Mouse (Mus musculus) intestine, embryonic 15.5 days (tissue): ENCODE data around the gene Cpb2. TPM values are rescaled to one million over a fixed set of nuclear protein-coding genes. Genes with fewer than 3 reads are reported as not detected.

Experiments
- ATAC-seq: fragments of 200-750 bp; cut with Nextera tagmentation; 2 replicates; pipeline ENCODE4 v1.8.0; 2017; ENCODE audit warnings: moderate TSS enrichment, moderate library complexity
- H3K27ac ChIP-seq: fragments of 300-500 bp; sonication (generic); 2 replicates; pipeline ENCODE4 v1.5.1; 2015; ENCODE audit warnings: mild to moderate bottlenecking, inconsistent platforms
- H3K27me3 ChIP-seq: fragments of 300-500 bp; sonication (generic); replicated peaks from 2 replicates; pipeline ENCODE4 v1.6.1; 2015; ENCODE audit warnings: inconsistent platforms
- H3K36me3 ChIP-seq: fragments of 300-500 bp; sonication (generic); 2 replicates; pipeline ENCODE4 v1.6.1; 2015; ENCODE audit warnings: inconsistent platforms
- H3K4me1 ChIP-seq: fragments of 300-500 bp; sonication (generic); replicated peaks from 2 replicates; pipeline ENCODE4 v1.6.1; 2015; ENCODE audit warnings: inconsistent platforms
- H3K4me2 ChIP-seq: fragments of 300-500 bp; sonication (generic); replicated peaks from 2 replicates; pipeline ENCODE4 v1.6.1; 2015; ENCODE audit warnings: mild to moderate bottlenecking, inconsistent platforms
- H3K4me3 ChIP-seq: fragments of 300-500 bp; sonication (generic); replicated peaks from 2 replicates; pipeline ENCODE4 v1.5.1; 2015; ENCODE audit warnings: inconsistent platforms
- H3K9ac ChIP-seq: fragments of 300-500 bp; sonication (generic); 2 replicates; pipeline ENCODE4 v1.6.1; 2015; ENCODE audit warnings: inconsistent platforms
- H3K9me3 ChIP-seq: fragments of 300-500 bp; sonication (generic); 2 replicates; pipeline ENCODE4 v1.6.1; 2016; ENCODE audit warnings: inconsistent platforms
- WGBS: fragments of 180-500 bp; shearing (Covaris S2); methylation state at CpG from one replicate; pipeline ENCODE4 v1.1.7; 2015; 5-methylcytosine and 5-hydroxymethylcytosine counted together
- polyA plus RNA-seq: library from polyadenylated mRNA; unstranded; fragments of >200 nt; fragmentation: Nextera tagmentation; extraction: Ambion mirVana; gene quantifications from 2 replicates; pipeline ENCODE4 v1.2.1, GENCODE M21; 2015

Cpb2 gene
- polyA plus RNA-seq, 1 experiment from 2014 or later, result 4.0 TPM

DNA sequence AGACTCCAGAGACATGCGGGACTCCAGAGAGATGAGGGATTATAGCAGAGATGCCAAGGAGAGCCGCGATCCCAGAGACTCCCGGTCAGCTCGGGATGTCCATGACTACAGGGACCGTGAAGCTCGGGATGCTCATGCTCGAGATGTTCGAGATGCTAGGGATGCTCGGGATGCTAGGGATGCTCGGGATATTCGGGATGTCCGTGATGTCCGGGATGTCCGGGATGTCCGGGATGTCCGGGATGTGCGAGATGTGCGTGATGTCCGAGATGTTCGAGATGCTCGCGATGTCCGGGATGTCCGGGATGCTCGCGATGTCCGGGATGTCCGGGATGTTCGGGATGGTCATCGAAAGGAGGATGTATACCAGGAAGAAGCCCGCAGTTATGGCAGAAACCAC, 81.3 kb downstream of the Cpb2 start:
- Histone ChIP-seq H3K27ac (no peak overlapping the region), H3K27me3 (no peaks in the 10 kb centered on the region), H3K4me2 (no peak overlapping the region), H3K9ac (no peak overlapping the region), H3K9me3 (no peaks in the 10 kb centered on the region), H3K36me3 (peaks cover 11% of the 10 kb centered on the region), H3K4me3 (no peak overlapping the region), H3K4me1 (no peaks in the 10 kb centered on the region)
- WGBS, result 96% methylated on average over 32 of the region's 32 CpGs
- no peak for ATAC-seq

DNA sequence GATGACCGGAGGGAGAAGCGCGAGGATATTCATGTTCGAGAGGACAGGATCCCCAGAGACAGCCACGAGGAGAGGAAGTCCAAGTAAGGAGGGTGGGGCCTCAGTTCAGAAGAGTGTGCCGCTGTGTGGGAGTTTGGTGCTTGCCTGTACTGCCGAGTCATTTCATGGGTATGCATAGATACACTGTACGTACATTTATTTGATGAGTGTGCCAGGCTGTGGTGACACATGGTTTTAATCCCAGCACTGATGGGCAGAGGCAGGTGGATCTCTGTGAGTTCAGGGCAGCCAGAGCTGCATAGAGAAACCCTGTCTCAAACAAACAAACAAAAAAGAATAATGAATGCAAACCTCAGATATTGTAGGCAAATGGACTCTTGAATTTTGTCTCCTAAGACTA, 86.0 kb downstream of the Cpb2 start:
- H3K27ac ChIP-seq, result no peak overlapping the region
- H3K9ac ChIP-seq, result no peak overlapping the region
- no peak for ATAC-seq
- no peak overlapping the region for H3K4me2 ChIP-seq
- peaks cover 23% of the 10 kb centered on the region for H3K36me3 ChIP-seq
- WGBS, result 82% methylated on average over 8 of the region's 8 CpGs
- H3K4me3 ChIP-seq, result no peak overlapping the region
- H3K4me1 ChIP-seq, result no peaks in the 10 kb centered on the region
- no peaks in the 10 kb centered on the region for H3K9me3 ChIP-seq
- no peaks in the 10 kb centered on the region for H3K27me3 ChIP-seq

DNA sequence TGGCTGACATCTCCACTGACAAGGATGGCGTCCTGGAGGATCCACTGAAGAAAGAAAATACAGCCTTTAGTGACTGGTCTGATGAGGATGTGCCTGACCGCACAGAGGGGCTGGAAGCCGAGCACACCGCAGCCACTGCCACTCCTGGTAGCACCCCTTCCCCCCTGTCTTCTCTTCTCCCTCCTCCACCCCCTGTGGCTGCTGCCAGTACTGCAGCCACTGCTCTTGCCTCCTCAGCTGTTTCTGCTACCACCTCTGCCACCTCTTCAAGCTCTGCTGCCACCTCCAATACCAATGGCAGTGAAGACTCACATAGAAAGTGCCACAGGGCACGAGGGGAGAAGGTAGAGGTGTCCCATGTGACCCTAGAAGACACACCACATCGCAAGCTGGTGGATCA, 88.5 kb downstream of the Cpb2 start:
- WGBS, result 92% methylated on average over 6 of the region's 6 CpGs
- Histone ChIP-seq H3K4me1 (no peaks in the 10 kb centered on the region), H3K36me3 (peaks cover 20% of the 10 kb centered on the region)

More for the DNA sequence above, 88.5 kb downstream of the Cpb2 start:
- ATAC-seq, result no peak
- no peak overlapping the region for H3K9ac ChIP-seq
- H3K4me3 ChIP-seq, result no peak overlapping the region
- H3K9me3 ChIP-seq, result no peaks in the 10 kb centered on the region
- H3K4me2 ChIP-seq, result no peak overlapping the region
- no peak overlapping the region for H3K27ac ChIP-seq
- H3K27me3 ChIP-seq, result no peaks in the 10 kb centered on the region

Other genes with a start within 250 kb of the Cpb2 start
- gene Rubcnl, start 226.3 kb upstream of the Cpb2 start, polyA plus RNA-seq, result 0.43 and 0.55 TPM in 2 replicates
- 0.05 TPM in 1 of 2 replicates, not detected in the other for gene Lrrc63, start 111.4 kb upstream of the Cpb2 start, polyA plus RNA-seq
- gene Lcp1, start 111.2 kb upstream of the Cpb2 start, polyA plus RNA-seq, result 81.6 and 81.9 TPM in 2 replicates
- gene Zc3h13, start 42.1 kb downstream of the Cpb2 start, polyA plus RNA-seq, result 26.8 and 27.3 TPM in 2 replicates
- 0.06 and 0.24 TPM in 2 replicates for gene Siah3, start 213.7 kb downstream of the Cpb2 start, polyA plus RNA-seq